In genomic region chr3:51941781-51942180, GRCm38 (mm10) we compare ENCODE assay signal across 8 mouse cellular contexts.
DNase-seq lines count a peak whose midpoint lies in the region.

No protein-coding gene starts in this region.

- peak; percentile 36 for DNase-seq in NIH3T3 (ENCODE audit: low read depth)
- peak; percentile 52 to 75 for DNase-seq in frontal cortex, adult 2 months (ENCODE audit: extremely low spot score in 1 of 2, low spot score in 1 of 2)
- peak; percentile 45 to 61 for DNase-seq in heart, postnatal 36 days
- peak; percentile 65 to 82 for DNase-seq in left cerebral cortex, postnatal 25 days (ENCODE audit: low spot score in 2 of 2)
- DNase-seq in spleen, adult 18-20 months = no peak
- no peak for DNase-seq in spleen, postnatal 10 days (ENCODE audit: low spot score in 2 of 2)
- no peak for DNase-seq in thymus, adult 18-20 months
- no peak for DNase-seq in kidney, postnatal 10 days

- intact Hi-C loops in heart, postnatal 36 days (cut with DNase I) = no loop called here
- intact Hi-C loops in left cerebral cortex, postnatal 25 days (cut with DNase I) = no loop called here

Comparison
In these comparisons a context has a peak if more than half of its experiments do, and no peak if none do; other contexts are left out.
1. DNase-seq: peak in NIH3T3 (single experiment), frontal cortex, adult 2 months (2 of 2), heart, postnatal 36 days (2 of 2) and left cerebral cortex, postnatal 25 days (2 of 2); none in spleen, adult 18-20 months (0 of 2), spleen, postnatal 10 days (0 of 2), thymus, adult 18-20 months (0 of 2) and kidney, postnatal 10 days (single experiment).